Mouse (Mus musculus): ENCODE measurements at regions not wholly inside any gene's neighbourhood (a gene's known extent, or its start where the extent isn't known, plus 50 kb on each side); places are given as distances from the start of the nearest gene placed in this dataset.

GRCm38 (mm10) chr2:30691857-30692560, 97.2 kb downstream of the Cstad start:
- Histone ChIP-seq H3K9me3 (no peaks in the 10 kb centered on the region), H3K9ac (peak overlapping the region; percentile 74), H3K4me3 (replicated peaks) (peak overlapping the region; percentile 36), H3K27ac (peak overlapping the region; percentile 100), H3K4me1 (peaks cover 75% of the 10 kb centered on the region), H3K36me3 (replicated peaks) (no peaks in the 10 kb centered on the region), H3K4me2 (peak overlapping the region; percentile 64), H3K27me3 (no peaks in the 10 kb centered on the region)
- 8% methylated on average over 11 of the region's 11 CpGs for WGBS
- peak; percentile 18; the same call in 1 of the 2 replicates for ATAC-seq (ENCODE audit: low FRiP score)

DNA sequence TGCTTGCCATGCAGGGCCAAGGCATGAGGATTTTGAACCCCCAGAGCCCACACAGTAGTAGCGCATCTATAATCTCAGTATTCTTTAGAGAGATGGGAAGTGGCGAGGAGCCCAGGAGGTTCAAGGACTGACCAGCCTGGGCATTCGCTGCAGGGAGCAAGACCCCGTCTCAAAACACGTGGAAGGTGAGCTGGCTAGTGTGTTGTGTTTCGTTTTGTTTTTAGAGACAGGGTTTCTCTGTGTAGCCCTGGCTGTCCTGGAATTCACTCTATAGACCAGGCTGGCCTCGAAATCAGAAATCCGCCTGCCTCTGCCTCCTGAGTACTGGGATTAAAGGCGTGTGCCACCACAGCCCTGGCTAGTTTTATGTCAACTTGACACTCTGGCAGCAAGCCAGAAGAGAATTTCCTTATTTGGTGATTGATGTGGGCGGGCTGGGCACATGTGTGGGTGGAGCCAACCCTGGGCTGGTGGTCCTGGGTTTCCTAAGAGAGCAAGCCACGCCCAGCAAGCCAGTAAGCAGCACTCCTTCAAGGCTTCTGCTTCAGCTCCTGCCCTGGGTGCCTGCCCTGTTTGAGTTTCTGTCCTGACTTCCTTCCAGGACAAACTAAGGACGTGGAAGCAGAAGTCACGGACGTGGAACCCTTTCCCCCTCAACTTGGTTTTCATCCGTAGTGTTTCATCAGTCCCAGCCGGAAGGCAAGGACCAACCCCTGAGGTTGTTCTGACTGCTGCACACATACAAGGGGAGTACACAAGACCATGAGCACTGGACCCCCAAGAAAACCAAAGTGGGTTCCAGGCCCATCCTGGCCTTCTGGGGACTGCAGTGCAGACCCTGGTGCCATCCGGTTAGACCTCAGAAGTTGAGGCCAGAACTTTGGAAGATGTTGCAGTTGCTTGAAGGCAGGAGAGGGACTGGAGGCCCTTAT, 96.4 kb downstream of the Cstad start:
- no peaks in the 10 kb centered on the region for H3K36me3 ChIP-seq (replicated peaks)
- no peak overlapping the region for H3K4me3 ChIP-seq (replicated peaks)
- 85% methylated on average over 17 of the region's 17 CpGs for WGBS
- H3K9ac ChIP-seq, result no peak overlapping the region
- no peak for ATAC-seq (ENCODE audit: low FRiP score)
- no peaks in the 10 kb centered on the region for H3K9me3 ChIP-seq
- H3K4me2 ChIP-seq, result no peak overlapping the region
- peaks cover 78% of the 10 kb centered on the region for H3K4me1 ChIP-seq
- peak overlapping the region; percentile 100 for H3K27ac ChIP-seq
- H3K27me3 ChIP-seq, result no peaks in the 10 kb centered on the region

DNA sequence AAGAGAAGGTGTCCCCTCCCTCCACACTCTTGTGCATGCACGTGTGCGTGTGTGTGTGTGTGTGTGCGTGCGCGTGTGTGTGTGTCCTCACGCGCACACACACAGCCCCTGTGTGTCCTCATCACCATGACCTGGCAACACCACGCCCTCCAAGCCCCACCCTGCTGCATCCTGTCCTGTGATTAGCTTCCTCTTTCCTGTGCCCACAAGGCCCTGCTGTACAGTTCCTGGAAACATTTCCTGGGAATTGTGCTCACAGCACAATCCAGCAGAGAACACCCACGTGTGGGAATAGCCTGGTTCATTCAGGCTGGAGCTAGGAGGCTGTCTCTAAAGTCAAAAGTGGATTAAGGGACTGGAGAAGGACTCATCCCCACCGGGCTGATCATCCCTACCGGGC, 95.5 kb downstream of the Cstad start:
- Histone ChIP-seq H3K27me3 (no peaks in the 10 kb centered on the region), H3K4me2 (no peak overlapping the region), H3K4me3 (replicated peaks) (no peak overlapping the region), H3K9ac (no peak overlapping the region), H3K9me3 (no peaks in the 10 kb centered on the region), H3K4me1 (peaks cover 77% of the 10 kb centered on the region), H3K27ac (peak overlapping the region; percentile 100), H3K36me3 (replicated peaks) (no peaks in the 10 kb centered on the region)
- ATAC-seq (ENCODE audit: low FRiP score), result no peak
- 79% methylated on average over 11 of the region's 11 CpGs for WGBS

DNA sequence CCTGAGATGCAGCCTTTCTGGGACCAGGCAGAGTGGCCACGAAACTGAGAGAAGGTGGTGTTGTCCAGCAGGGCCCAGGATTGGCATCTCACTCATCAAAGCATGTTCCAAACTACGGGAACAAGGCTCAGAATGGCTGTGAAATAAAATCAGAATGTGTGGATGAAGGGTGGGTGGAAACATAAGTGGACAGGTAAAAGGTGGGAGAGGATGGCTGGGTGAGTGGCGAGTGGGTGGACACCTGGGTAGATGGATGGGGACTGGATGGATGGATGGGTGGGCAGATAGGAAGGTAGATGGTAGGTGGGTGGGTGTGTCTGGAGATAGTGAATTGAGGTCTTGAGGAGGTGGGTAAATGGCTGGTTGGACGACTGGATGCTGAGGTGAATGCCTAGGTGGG, 93.6 kb downstream of the Cstad start:
- H3K27ac ChIP-seq, result no peak overlapping the region

GRCm38 (mm10) chr2:30687121-30687551, 92.3 kb downstream of the Cstad start:
- peak; percentile 58; the same call in 1 of the 2 replicates for ATAC-seq (ENCODE audit: low FRiP score)
- H3K4me3 ChIP-seq (replicated peaks), result no peak overlapping the region
- no peaks in the 10 kb centered on the region for H3K27me3 ChIP-seq
- no peaks in the 10 kb centered on the region for H3K36me3 ChIP-seq (replicated peaks)
- peaks cover 74% of the 10 kb centered on the region for H3K4me1 ChIP-seq
- peak overlapping the region; percentile 47 for H3K9ac ChIP-seq
- 1% methylated on average over 23 of the region's 23 CpGs for WGBS
- peak overlapping the region; percentile 90 for H3K27ac ChIP-seq
- H3K4me2 ChIP-seq, result peak overlapping the region; percentile 38
- H3K9me3 ChIP-seq, result no peaks in the 10 kb centered on the region

More for the DNA sequence above, 93.6 kb downstream of the Cstad start:
- Histone ChIP-seq H3K4me2 (no peak overlapping the region), H3K27me3 (no peaks in the 10 kb centered on the region), H3K4me1 (peaks cover 70% of the 10 kb centered on the region), H3K4me3 (replicated peaks) (no peak overlapping the region), H3K9ac (no peak overlapping the region), H3K36me3 (replicated peaks) (no peaks in the 10 kb centered on the region), H3K9me3 (no peaks in the 10 kb centered on the region)
- no peak for ATAC-seq (ENCODE audit: low FRiP score)
- 80% methylated on average over 4 of the region's 4 CpGs for WGBS

DNA sequence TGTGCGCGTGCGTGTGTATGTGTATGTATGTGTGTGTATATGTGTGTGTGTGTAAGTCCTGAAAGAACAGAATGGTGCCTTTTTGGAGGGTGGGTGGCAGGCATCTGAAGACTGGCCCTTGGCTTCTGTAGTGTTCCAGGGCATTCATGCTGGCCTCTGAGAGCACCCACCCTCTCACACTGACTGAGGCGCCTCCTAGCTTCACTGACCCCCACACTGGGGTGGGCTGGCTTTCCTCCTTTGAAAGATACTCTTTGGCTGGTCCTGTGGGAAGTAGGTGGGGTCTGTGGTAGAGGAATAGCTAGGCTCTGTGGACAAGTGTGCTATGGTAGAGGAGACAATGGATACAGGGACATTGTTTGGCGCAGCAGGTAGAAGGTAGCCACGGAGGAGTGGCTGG, 91.5 kb downstream of the Cstad start:
- ATAC-seq (ENCODE audit: low FRiP score), result no peak
- Histone ChIP-seq H3K27ac (peak overlapping the region; percentile 90), H3K4me2 (no peak overlapping the region), H3K9ac (no peak overlapping the region; the same call in 1 of the 2 replicates), H3K9me3 (no peaks in the 10 kb centered on the region), H3K4me1 (peaks cover 74% of the 10 kb centered on the region), H3K36me3 (replicated peaks) (no peaks in the 10 kb centered on the region), H3K4me3 (replicated peaks) (no peak overlapping the region), H3K27me3 (no peaks in the 10 kb centered on the region)
- 61% methylated on average over 6 of the region's 6 CpGs for WGBS

DNA sequence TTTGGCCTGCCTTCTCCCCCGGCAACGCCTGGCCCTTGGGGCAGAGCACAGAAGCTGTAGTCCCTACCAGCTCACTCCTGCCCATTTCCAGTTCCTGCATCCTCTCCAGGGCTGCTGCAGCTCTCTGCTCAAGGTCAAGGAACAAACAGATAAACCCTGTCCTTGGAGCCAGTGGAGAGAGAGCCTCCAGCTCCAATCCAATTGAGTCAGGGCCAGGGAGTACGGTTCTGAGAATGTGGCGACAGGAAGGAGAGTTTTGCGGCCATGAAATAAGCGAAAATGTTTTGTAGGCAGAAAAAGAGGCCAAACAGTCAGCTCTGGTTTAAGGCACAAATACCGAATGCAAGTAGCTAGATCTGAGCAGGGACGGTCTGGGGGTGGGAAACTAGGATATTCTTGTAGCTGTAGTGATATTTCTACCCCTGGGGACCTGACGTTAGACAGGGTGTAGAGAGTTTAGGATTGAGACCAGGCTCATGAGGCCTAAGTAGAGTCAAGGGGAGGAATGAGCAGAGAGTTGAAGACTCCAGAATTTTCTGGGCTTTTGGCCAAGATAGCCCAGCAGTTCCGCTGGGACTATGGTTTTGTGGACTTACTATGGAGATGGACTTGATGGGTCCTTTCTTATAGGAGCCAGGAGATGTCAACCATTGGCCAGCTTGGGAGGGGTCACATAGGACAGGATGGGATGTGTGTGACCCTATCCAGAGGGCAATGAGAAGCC, 90.5 kb downstream of the Cstad start:
- H3K4me3 ChIP-seq (replicated peaks), result no peak overlapping the region
- H3K4me1 ChIP-seq, result peaks cover 73% of the 10 kb centered on the region
- WGBS, result 86% methylated on average over 10 of the region's 10 CpGs
- H3K9me3 ChIP-seq, result no peaks in the 10 kb centered on the region
- peak overlapping the region; percentile 90 for H3K27ac ChIP-seq
- H3K27me3 ChIP-seq, result no peaks in the 10 kb centered on the region
- ATAC-seq (ENCODE audit: low FRiP score), result no peak
- no peak overlapping the region for H3K4me2 ChIP-seq
- H3K36me3 ChIP-seq (replicated peaks), result no peaks in the 10 kb centered on the region
- no peak overlapping the region for H3K9ac ChIP-seq

DNA sequence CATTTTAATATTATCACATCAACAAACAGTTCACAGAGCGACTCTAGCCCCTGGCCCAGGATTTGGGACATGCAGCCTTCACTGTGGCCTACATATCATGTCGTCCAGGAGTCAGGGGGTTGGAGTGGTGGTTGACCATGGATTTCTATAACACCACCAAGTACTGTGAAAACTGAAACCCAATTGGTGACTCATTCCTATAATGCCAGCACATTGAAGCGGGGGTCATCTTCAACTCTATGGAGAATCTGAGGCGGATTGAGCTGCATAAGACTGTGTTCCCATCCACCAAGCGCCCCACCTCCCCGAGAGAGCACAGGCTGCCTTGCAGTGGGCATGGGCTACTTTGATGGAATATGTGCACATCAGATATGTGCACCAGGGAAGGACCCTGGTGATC, 89.6 kb downstream of the Cstad start:
- H3K27ac ChIP-seq, result no peak overlapping the region
- 87% methylated on average over 6 of the region's 6 CpGs for WGBS
- no peaks in the 10 kb centered on the region for H3K27me3 ChIP-seq
- no peak overlapping the region for H3K4me2 ChIP-seq
- H3K4me1 ChIP-seq, result peaks cover 68% of the 10 kb centered on the region
- no peak overlapping the region for H3K9ac ChIP-seq
- no peak for ATAC-seq (ENCODE audit: low FRiP score)
- H3K4me3 ChIP-seq (replicated peaks), result no peak overlapping the region
- H3K36me3 ChIP-seq (replicated peaks), result no peaks in the 10 kb centered on the region
- H3K9me3 ChIP-seq, result peaks cover 5% of the 10 kb centered on the region; the same call in 1 of the 2 replicates

- peak overlapping the region; percentile 73 for H3K27ac ChIP-seq
- peaks cover 59% of the 10 kb centered on the region for H3K4me1 ChIP-seq
- 42% methylated on average over 5 of the region's 5 CpGs for WGBS
- H3K36me3 ChIP-seq (replicated peaks), result no peaks in the 10 kb centered on the region
- ATAC-seq (ENCODE audit: low FRiP score), result peak; percentile 67
- peaks cover 7% of the 10 kb centered on the region; the same call in 1 of the 2 replicates for H3K27me3 ChIP-seq
- peak overlapping the region; percentile 6; the same call in 1 of the 2 replicates for H3K4me2 ChIP-seq
- no peak overlapping the region for H3K9ac ChIP-seq
- no peak overlapping the region for H3K4me3 ChIP-seq (replicated peaks)
- H3K9me3 ChIP-seq, result peaks cover 5% of the 10 kb centered on the region; the same call in 1 of the 2 replicates
Observed at GRCm38 (mm10) chr2:30682146-30682825, 87.4 kb downstream of the Cstad start.

DNA sequence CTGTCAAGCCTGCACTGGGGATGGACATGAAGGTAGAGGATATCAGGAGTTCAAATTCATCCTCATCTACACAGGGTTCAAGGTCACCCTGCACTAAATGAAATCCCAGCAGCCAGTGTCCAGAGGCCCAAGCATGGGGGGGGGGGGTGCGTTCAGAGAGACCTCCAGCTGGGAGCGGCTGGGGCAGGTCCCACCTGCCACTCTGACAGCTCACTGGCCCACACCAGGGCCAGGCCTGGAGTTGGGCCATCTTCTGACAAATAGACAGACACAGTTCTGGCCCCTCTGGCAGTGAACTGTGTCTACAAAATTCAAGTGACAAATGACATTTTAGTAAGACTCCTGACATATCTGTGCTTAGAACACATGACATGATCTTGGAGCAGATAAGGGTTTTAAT, 86.8 kb downstream of the Cstad start:
- ATAC-seq (ENCODE audit: low FRiP score), result no peak
- Histone ChIP-seq H3K27ac (peak overlapping the region; percentile 73; the same call in 1 of the 2 replicates), H3K4me1 (peaks cover 59% of the 10 kb centered on the region), H3K4me3 (replicated peaks) (no peak overlapping the region), H3K36me3 (replicated peaks) (no peaks in the 10 kb centered on the region), H3K9ac (no peak overlapping the region), H3K27me3 (peaks cover 7% of the 10 kb centered on the region; the same call in 1 of the 2 replicates), H3K9me3 (peaks cover 5% of the 10 kb centered on the region; the same call in 1 of the 2 replicates), H3K4me2 (no peak overlapping the region)
- 65% methylated on average over 2 of the region's 2 CpGs for WGBS

DNA sequence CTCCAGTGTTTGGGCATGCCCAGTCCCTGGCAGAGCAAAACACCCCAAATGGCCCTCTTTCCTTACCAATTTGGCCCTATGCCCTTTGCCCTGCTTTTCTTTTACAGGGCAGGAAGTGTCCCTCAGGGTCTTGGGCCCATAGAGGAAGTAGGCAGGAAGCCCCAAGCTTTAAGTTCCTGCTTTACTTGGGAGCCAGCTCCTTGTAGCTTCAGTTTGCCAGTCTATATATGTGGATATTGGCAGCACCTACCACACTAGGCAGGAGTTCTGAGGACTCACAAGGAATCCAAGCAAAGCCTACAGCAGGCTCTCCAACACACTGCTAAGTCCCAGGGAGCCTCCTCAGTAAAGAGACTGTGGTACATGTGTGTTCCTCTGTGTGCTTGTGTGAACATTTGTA, 84.2 kb downstream of the Cstad start:
- H3K4me2 ChIP-seq, result no peak overlapping the region
- no peak overlapping the region for H3K27ac ChIP-seq
- no peak for ATAC-seq (ENCODE audit: low FRiP score)
- no peak overlapping the region for H3K4me3 ChIP-seq (replicated peaks)
- peaks cover 12% of the 10 kb centered on the region; the same call in 1 of the 2 replicates for H3K27me3 ChIP-seq
- peaks cover 47% of the 10 kb centered on the region for H3K4me1 ChIP-seq
- peaks cover 5% of the 10 kb centered on the region; the same call in 1 of the 2 replicates for H3K9me3 ChIP-seq
- H3K36me3 ChIP-seq (replicated peaks), result no peaks in the 10 kb centered on the region
- no peak overlapping the region for H3K9ac ChIP-seq

All from forebrain, embryonic 12.5 days (tissue).